Mouse (Mus musculus): ENCODE results near the gene Zfp683.

Zfp683 gene

GRCm38 (mm10) chr4:134052560-134052959 lies 1.1 kb upstream of the Zfp683 start:
- no peak for DNase-seq

- no peak for DNase-seq
Observed at GRCm38 (mm10) chr4:134058166-134058715, 4.6 kb downstream of the Zfp683 start.

GRCm38 (mm10) chr4:134058908-134059307 lies 5.3 kb downstream of the Zfp683 start:
- DNase-seq: no peak

GRCm38 (mm10) chr4:134060135-134060865 lies 6.7 kb downstream of the Zfp683 start, which contains the start of gene Crybg2:
Gene Crybg2 (plus strand): TSS chr4:134060815.
- DNase-seq: no peak

- peak; percentile 74 for DNase-seq
Observed at GRCm38 (mm10) chr4:134061166-134061830, 7.7 kb downstream of the Zfp683 start.

- DNase-seq: no peak
Observed at GRCm38 (mm10) chr4:134061944-134062446, 8.4 kb downstream of the Zfp683 start.

GRCm38 (mm10) chr4:134062561-134062960 lies 8.9 kb downstream of the Zfp683 start:
- no peak for DNase-seq

GRCm38 (mm10) chr4:134065431-134066004 lies 11.9 kb downstream of the Zfp683 start:
- peak; percentile 39 for DNase-seq

- peak; percentile 76 for DNase-seq
Observed at GRCm38 (mm10) chr4:134067383-134067782, 13.7 kb downstream of the Zfp683 start.

GRCm38 (mm10) chr4:134067833-134068544 lies 14.4 kb downstream of the Zfp683 start:
- DNase-seq: no peak

- DNase-seq: no peak
Observed at GRCm38 (mm10) chr4:134068793-134069580, 15.3 kb downstream of the Zfp683 start.

- DNase-seq: peak; percentile 86
Observed at GRCm38 (mm10) chr4:134078694-134079093, 25.1 kb downstream of the Zfp683 start.

- DNase-seq: no peak
Observed at GRCm38 (mm10) chr4:134080674-134081073, 27.0 kb downstream of the Zfp683 start.

GRCm38 (mm10) chr4:134081730-134082386 lies 28.2 kb downstream of the Zfp683 start:
- peak; percentile 90 for DNase-seq

GRCm38 (mm10) chr4:134082460-134082859 lies 28.8 kb downstream of the Zfp683 start:
- DNase-seq: no peak

- DNase-seq: no peak
Observed at GRCm38 (mm10) chr4:134084999-134085398, 31.4 kb downstream of the Zfp683 start.

- DNase-seq: peak; percentile 63
Observed at GRCm38 (mm10) chr4:134087412-134087811, 33.8 kb downstream of the Zfp683 start.

- DNase-seq: peak; percentile 36
Observed at GRCm38 (mm10) chr4:134089029-134089428, 35.4 kb downstream of the Zfp683 start.

GRCm38 (mm10) chr4:134090521-134091224 lies 37.0 kb downstream of the Zfp683 start:
- no peak for DNase-seq

- DNase-seq: no peak
Observed at GRCm38 (mm10) chr4:134091225-134091529, 37.5 kb downstream of the Zfp683 start.

Measured in kidney, adult 9 months (tissue).